Mouse (Mus musculus) urinary bladder, postnatal 36 days (tissue): ENCODE data around the gene Ppard.

Experiments
- DNase-seq, 2 experiments: peaks; one replicate each; pipeline ENCODE4 v3.0.0; 2022; ENCODE audit warnings: low spot score in 2 of 2, mixed read lengths in 1 of 2

The Ppard gene

DNA sequence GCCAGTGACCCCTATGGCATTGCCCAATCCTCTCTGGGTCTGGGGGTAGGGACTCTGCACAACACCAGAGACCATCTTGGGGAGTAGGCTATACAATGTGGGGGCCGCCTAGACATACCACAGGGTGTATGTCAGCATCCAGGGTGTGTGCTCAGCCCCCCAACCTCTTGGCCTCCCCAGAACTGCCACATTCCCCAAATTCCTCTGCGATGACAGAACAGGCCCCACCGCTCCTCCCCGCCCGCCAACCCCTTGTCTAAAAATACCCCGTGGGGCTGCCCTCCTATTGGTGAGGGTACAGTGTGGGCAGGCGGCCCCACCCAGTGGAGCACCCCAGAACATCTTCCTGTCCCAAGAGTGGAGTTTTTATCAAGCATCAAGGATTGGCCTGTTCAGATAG is 108.1 kb downstream of the Ppard start:
- no peak for DNase-seq

- peak; percentile 94 to 97 for DNase-seq
Measured at GRCm38 (mm10) chr17:28341091-28341490, 108.6 kb downstream of the Ppard start.

DNA sequence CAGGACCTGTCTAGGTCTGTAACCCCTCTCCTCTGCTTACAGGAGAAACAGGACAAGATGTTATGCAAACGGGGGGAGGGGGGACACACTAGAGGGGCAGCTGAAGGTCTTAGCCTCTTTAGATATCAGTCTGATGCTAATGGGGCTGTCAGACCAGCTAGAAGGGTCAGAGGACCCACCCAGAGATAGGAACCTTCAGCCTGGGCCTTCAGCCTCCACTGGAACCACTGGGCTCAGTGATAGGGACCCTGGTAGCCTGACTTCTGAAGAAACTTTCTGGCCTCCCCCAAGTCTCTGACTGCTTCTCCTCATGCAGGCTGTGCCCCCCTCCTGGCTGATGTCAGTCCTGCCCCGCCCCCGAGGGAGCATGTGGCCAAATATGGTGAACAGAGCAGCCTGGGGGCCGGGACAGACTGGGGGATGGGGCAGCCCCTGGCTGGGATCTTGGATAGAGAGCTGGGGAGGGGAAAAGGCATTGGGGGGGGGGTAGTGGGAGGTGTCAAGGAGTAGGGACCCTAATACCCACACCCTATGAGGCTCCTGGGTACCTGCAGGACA is 111.6 kb downstream of the Ppard start:
- DNase-seq, result no peak

- no peak for DNase-seq
Measured at GRCm38 (mm10) chr17:28344670-28345069, 112.2 kb downstream of the Ppard start.

GRCm38 (mm10) chr17:28345271-28345721 is 112.8 kb downstream of the Ppard start:
- DNase-seq, result no peak

- no peak for DNase-seq
Measured at GRCm38 (mm10) chr17:28345882-28346281, 113.4 kb downstream of the Ppard start.

DNA sequence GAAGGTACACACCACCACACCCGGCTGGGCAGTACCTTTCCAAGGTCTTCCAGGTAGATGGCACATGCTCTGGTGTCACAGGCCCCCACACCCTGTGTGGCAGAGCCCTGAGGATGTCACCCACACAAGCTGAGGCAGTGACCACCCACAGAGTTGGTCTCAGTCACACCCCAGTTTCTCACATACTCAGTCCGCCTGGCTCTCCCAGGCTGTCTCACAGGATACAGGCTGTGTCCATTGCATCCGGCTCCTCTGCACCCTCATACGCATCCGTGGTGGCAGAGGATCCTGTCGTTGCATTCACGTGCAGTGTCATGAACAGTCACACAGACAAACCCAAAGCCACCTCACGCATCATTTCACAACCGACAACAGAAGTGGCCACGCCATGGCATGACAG is 114.8 kb downstream of the Ppard start:
- no peak for DNase-seq

GRCm38 (mm10) chr17:28348211-28348610 is 115.7 kb downstream of the Ppard start:
- no peak for DNase-seq

DNA sequence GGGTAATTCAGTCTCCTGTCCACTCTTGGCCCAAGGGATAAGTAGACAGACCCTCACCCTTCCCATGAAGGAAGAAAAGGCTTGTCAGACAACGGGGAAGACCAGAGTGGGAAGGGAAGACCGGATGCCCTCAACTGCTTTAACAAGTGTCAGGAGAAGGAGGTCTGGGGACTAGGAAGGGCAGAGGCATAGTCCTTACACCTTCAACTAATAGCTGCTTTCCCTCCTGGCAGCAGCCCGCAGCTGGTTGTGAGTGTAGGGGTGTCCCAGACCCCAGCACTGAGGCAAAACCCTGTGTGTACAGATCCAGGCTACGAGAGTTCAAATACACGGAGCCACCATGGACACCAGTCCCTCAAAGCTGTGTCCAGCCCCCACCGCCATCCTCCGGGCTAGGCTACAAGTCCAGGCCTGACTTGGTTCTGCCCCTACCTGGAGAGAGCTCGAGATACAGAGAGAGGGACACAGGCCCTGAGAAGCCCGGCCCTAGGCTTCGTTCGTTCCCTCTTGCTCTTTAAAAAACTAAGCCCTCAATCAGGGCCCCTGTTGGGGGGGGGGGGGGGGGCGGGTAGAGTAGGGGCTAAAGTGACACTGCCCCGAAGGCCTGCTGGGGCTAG is 116.9 kb downstream of the Ppard start:
- DNase-seq, result peak; percentile 58 to 61

GRCm38 (mm10) chr17:28349901-28350465 is 117.5 kb downstream of the Ppard start:
- DNase-seq, result no peak

DNA sequence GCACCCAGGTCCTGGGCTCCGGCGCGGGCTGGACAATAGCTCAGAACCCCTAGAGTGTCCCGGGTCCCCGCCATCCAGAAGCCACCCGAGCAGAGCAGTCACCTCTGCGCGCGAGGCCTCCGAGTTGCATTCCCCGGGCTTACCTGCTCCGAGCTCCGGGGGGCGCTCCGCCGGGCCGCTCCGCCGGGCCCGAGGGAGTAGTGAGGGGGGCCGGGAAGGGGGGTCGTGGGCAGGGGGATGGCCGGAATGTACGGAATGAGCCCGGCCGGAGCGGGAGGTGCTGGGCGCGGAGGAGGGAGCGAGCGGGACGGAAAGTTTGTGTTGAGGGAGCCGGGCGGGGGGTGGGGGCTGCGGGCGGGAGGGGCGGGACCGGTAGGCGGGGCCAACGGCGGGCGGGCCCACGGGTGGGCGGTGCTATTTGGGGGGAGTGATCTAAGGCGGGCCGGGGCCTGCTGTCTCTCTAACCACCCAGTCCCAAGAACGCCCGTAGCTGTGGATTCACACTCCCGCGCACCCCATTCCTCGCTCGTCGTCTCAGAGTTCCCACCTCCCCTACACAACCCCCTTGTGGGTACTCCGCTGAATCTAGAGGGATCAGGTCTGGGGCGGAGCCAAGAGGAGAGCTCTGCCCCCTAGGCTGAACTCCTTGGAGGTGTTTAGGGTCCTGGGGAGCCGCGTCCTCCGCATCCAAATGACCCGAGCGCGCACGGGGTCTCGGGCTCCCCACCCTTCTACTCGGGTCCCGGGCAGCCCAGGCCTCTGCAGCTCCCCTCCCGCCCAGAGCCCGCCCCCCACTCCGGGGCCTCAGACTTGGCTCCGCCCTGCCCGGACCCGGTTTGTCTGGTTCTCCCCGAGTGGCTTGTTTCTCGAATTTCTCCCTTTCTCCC is 118.2 kb downstream of the Ppard start, which contains the start of gene Tead3:
TSS of gene Tead3 (minus strand) at position 352 of the 887 bp plus-strand sequence.
- peak; percentile 75 to 83 for DNase-seq
